ENCODE assay signal across 17 mouse cellular contexts in the genomic region with DNA sequence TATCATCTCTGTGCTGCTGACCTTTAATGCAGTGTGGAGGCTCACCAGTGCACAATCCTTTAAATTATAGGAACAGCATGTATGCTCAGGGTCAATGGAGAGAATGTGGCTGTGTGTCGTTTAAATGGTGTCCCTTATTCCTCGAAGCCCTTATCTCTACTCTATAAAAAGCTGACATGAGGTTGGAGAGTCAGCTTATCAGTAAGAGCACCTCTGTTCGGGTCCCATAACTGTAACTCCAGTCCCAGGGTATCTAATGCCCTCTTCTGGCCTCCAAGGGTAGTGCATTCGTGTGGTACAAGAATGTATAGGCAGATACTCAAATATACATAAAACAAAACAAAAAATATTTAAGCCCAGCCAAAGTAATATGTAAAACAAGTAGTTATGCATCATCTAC. TPM values are rescaled to one million over a fixed set of nuclear protein-coding genes. Genes with fewer than 3 reads are reported as not detected.
A peak's percentile ranks its signal among the peaks of the same experiment; 100 is the strongest.
DNase-seq lines count a peak whose midpoint lies in the region; ATAC-seq lines count a peak whose summit lies in the region.
"Had no signal": no experiment of that assay in that cellular context is flagged by ENCODE, and none has a peak within 500 bp of the region (broad histone marks: within the 10 kb centered on the region; RNA-seq: fewer than 3 reads in every experiment).

No protein-coding gene starts in this region.

- no peak overlapping the region for H3K4me2 ChIP-seq in midbrain, embryonic 11.5 days
- H3K4me2 ChIP-seq: embryonic facial prominence, embryonic 15.5 days; forebrain, embryonic 15.5 days; heart, embryonic 13.5 days; hindbrain, embryonic 14.5 days; kidney, embryonic 15.5 days; midbrain, embryonic 13.5 days; neural tube, embryonic 12.5 days had no signal

- WGBS in midbrain, embryonic 11.5 days = 86% methylated on average over 4 of the region's 4 CpGs
- whole genome bisulfite sequencing in midbrain, embryonic 10.5 days = 84% methylated on average over 4 of the region's 4 CpGs

- no peaks in the 10 kb centered on the region for H3K4me1 ChIP-seq in midbrain, embryonic 11.5 days (ENCODE audit: control insufficient read depth, insufficient read depth, low read length)
- H3K4me1 ChIP-seq in midbrain, embryonic 10.5 days = no peaks in the 10 kb centered on the region
- H3K4me1 ChIP-seq: embryonic facial prominence, embryonic 15.5 days; forebrain, embryonic 15.5 days; heart, embryonic 13.5 days; kidney, embryonic 15.5 days; limb, embryonic 10.5 days; midbrain, embryonic 13.5 days; neural tube, embryonic 12.5 days had no signal

- ATAC-seq in CD4-positive, CD25-positive, alpha-beta regulatory T cell, adult 4 months = no peak
- ATAC-seq in midbrain, embryonic 11.5 days (ENCODE audit: low FRiP score) = no peak
- peak; percentile 65; the same call in 1 of the 2 replicates for ATAC-seq in megakaryocyte progenitor cell, adult 5-6 weeks (replicated peaks; ENCODE audit: poor library complexity)
- no peak for ATAC-seq in erythroblast, adult 5-6 weeks (replicated peaks; ENCODE audit: low FRiP score, poor library complexity, severe bottlenecking)
- ATAC-seq: forebrain, embryonic 15.5 days; midbrain, embryonic 13.5 days had no signal

- H3K9me3 ChIP-seq in midbrain, embryonic 11.5 days (ENCODE audit: control insufficient read depth, low read length) = no peaks in the 10 kb centered on the region
- no peaks in the 10 kb centered on the region for H3K9me3 ChIP-seq in midbrain, embryonic 10.5 days (replicated peaks)
- H3K9me3 ChIP-seq: embryonic facial prominence, embryonic 15.5 days; forebrain, embryonic 15.5 days; heart, embryonic 13.5 days; kidney, embryonic 15.5 days; limb, embryonic 10.5 days; midbrain, embryonic 13.5 days; neural tube, embryonic 12.5 days had no signal

- peak; percentile 22 for DNase-seq in CD4-positive, CD25-positive, alpha-beta regulatory T cell, adult 2 months (ENCODE audit: low read depth, low spot score)
- DNase-seq in kidney, postnatal 10 days = peak; percentile 33
- no peak for DNase-seq in kidney, postnatal 14 days
- DNase-seq in midbrain, embryonic 11.5 days (ENCODE audit: low spot score, missing footprints) = peak; percentile 60
- no peak for DNase-seq in midbrain, embryonic 10.5 days (ENCODE audit: low spot score)
- DNase-seq: gastrocnemius, postnatal 10 days had no signal

- H3K27me3 ChIP-seq in midbrain, embryonic 11.5 days (ENCODE audit: control insufficient read depth, insufficient read depth, low read length) = no peaks in the 10 kb centered on the region
- no peaks in the 10 kb centered on the region for H3K27me3 ChIP-seq in midbrain, embryonic 10.5 days (ENCODE audit: low read depth, poor library complexity, severe bottlenecking)
- H3K27me3 ChIP-seq: embryonic facial prominence, embryonic 15.5 days; forebrain, embryonic 15.5 days; heart, embryonic 13.5 days; kidney, embryonic 15.5 days; midbrain, embryonic 13.5 days; neural tube, embryonic 12.5 days had no signal

- no peak overlapping the region for H3K4me3 ChIP-seq in midbrain, embryonic 11.5 days (ENCODE audit: low read depth, low read length)
- no peak overlapping the region for H3K4me3 ChIP-seq in midbrain, embryonic 10.5 days
- H3K4me3 ChIP-seq: embryonic facial prominence, embryonic 15.5 days; forebrain, embryonic 15.5 days; heart, embryonic 13.5 days; kidney, embryonic 15.5 days; limb, embryonic 10.5 days; midbrain, embryonic 13.5 days; neural tube, embryonic 12.5 days had no signal

- no peak overlapping the region for H3K9ac ChIP-seq in midbrain, embryonic 11.5 days (ENCODE audit: low read length)
- H3K9ac ChIP-seq: embryonic facial prominence, embryonic 15.5 days; forebrain, embryonic 15.5 days; heart, embryonic 13.5 days; hindbrain, embryonic 14.5 days; kidney, embryonic 15.5 days; midbrain, embryonic 13.5 days; neural tube, embryonic 12.5 days had no signal

- H3K27ac ChIP-seq in midbrain, embryonic 11.5 days (ENCODE audit: low read depth, low read length) = no peak overlapping the region
- no peak overlapping the region for H3K27ac ChIP-seq in midbrain, embryonic 10.5 days (replicated peaks)
- H3K27ac ChIP-seq: embryonic facial prominence, embryonic 15.5 days; forebrain, embryonic 15.5 days; heart, embryonic 13.5 days; hindbrain, embryonic 14.5 days; kidney, embryonic 15.5 days; limb, embryonic 10.5 days; midbrain, embryonic 13.5 days; neural tube, embryonic 12.5 days had no signal

- no peaks in the 10 kb centered on the region for H3K36me3 ChIP-seq in midbrain, embryonic 11.5 days (ENCODE audit: control insufficient read depth, insufficient read depth, low read length)
- H3K36me3 ChIP-seq in midbrain, embryonic 10.5 days = no peaks in the 10 kb centered on the region
- H3K36me3 ChIP-seq: embryonic facial prominence, embryonic 15.5 days; forebrain, embryonic 15.5 days; heart, embryonic 13.5 days; kidney, embryonic 15.5 days; limb, embryonic 10.5 days; midbrain, embryonic 13.5 days; neural tube, embryonic 12.5 days had no signal

RNA-seq across cellular contexts. Expression of a gene that starts 16.5 kb away (rescaled TPM):
- not detected for polyA plus RNA-seq in CD4-positive, CD25-positive, alpha-beta regulatory T cell, adult 4 months (2017; shearing (Covaris generic))
- polyA plus RNA-seq in midbrain, embryonic 11.5 days (2014; fragmentation: Nextera tagmentation; extraction: Ambion mirVana) = 0.04 and 0.05 TPM in 2 replicates
- polyA plus RNA-seq in midbrain, embryonic 10.5 days (2016; fragmentation: Nextera tagmentation; extraction: Ambion mirVana) = 0.04 and 0.05 TPM in 2 replicates
- total RNA-seq in megakaryocyte progenitor cell, adult 5-6 weeks (2015) = 0.02 and 0.05 TPM in 2 replicates
- 0.04 TPM in 1 of 2 replicates, not detected in the other for total RNA-seq in megakaryocyte progenitor cell, adult 5-6 weeks (2017)
- total RNA-seq in erythroblast, adult 5-6 weeks (2015; ENCODE audit: low replicate concordance) = not detected in 2 replicates
- total RNA-seq in erythroblast, adult 5-6 weeks (2017; ENCODE audit: low replicate concordance) = under 0.01 and 0.14 TPM in 2 replicates

RNA-seq across cellular contexts. Expression of a gene that starts 43.2 kb away (rescaled TPM):
- polyA plus RNA-seq in CD4-positive, CD25-positive, alpha-beta regulatory T cell, adult 4 months (2017; shearing (Covaris generic)) = 100 to 1,000 TPM; 111 to 123 TPM
- polyA plus RNA-seq in midbrain, embryonic 11.5 days (2014; fragmentation: Nextera tagmentation; extraction: Ambion mirVana) = 172 and 175 TPM in 2 replicates
- polyA plus RNA-seq in midbrain, embryonic 10.5 days (2016; fragmentation: Nextera tagmentation; extraction: Ambion mirVana) = 170 and 176 TPM in 2 replicates
- total RNA-seq in megakaryocyte progenitor cell, adult 5-6 weeks (2015) = 167 and 175 TPM in 2 replicates
- total RNA-seq in megakaryocyte progenitor cell, adult 5-6 weeks (2017) = 121 and 123 TPM in 2 replicates
- total RNA-seq in erythroblast, adult 5-6 weeks (2015; ENCODE audit: low replicate concordance) = 33.4 and 49.9 TPM in 2 replicates
- 18.1 and 39.3 TPM in 2 replicates for total RNA-seq in erythroblast, adult 5-6 weeks (2017; ENCODE audit: low replicate concordance)

Comparison
In these comparisons a context has a peak if more than half of its experiments do, and no peak if none do; other contexts are left out.
1. DNase-seq: peak in CD4-positive, CD25-positive, alpha-beta regulatory T cell, adult 2 months (single experiment), kidney, postnatal 10 days (single experiment) and midbrain, embryonic 11.5 days (single experiment); none in kidney, postnatal 14 days (single experiment) and midbrain, embryonic 10.5 days (single experiment).